Mouse (Mus musculus): ENCODE measurements around the gene Map4k2. TPM values are rescaled to one million over a fixed set of nuclear protein-coding genes. Genes with fewer than 3 reads are reported as not detected.

Map4k2 gene
- polyA plus RNA-seq, 1 experiment from 2014 or later: 5.2 TPM

DNA sequence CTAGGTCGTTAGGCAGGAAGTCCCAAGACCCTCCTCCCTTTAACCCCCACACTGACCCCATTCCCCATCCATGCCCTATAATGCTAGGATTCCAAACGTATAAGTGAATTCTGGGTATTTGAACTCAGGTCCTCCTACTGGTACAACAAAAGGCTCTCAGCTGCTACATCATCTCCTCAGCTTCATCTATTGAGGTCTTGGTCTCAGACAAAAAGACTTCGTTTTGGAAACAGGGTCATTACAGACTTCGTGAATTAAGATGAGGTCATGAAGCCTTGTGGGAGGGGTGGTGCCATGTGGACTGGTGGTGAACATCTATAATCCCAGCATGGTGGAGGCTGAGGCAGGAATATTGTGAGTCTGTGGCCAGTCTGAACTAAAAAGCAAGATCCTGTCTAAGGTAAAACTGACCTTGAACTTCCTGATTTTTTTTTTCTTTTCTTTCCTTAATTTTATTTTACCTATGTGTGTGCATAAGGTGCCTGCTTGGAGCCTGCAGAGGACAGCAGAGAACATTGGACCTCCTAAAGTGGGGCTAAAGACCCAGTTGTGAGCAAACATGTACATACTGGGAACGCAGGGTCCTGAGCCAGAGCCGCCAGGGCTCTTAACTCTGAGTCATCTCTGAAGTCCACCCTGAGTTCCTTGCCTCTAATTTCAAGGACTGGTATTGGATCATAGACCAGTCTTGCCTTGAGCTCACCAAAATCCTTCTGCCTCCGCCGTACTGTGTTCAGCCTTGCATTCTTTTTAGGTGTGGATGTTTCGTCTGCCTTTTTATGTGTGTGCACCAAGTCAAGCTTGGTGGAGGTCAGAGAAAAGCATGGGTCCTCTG is 7.0 kb upstream of the Map4k2 start:
- Histone ChIP-seq H3K36me3 (ENCODE audit: control insufficient read depth, insufficient read depth, low read length) (peaks cover 9% of the 10 kb centered on the region; the same call in 1 of the 2 replicates), H3K27ac (replicated peaks) (peak overlapping the region; percentile 86), H3K9me3 (ENCODE audit: control insufficient read depth, low read length) (no peaks in the 10 kb centered on the region), H3K9ac (ENCODE audit: low read length) (0 out of 2 replicates have a peak overlapping the region, but pooled peaks have one; percentile 23), H3K27me3 (ENCODE audit: control insufficient read depth, insufficient read depth, low read length) (no peaks in the 10 kb centered on the region), H3K4me1 (replicated peaks; ENCODE audit: control insufficient read depth, insufficient read depth) (no peaks in the 10 kb centered on the region), H3K4me2 (replicated peaks; ENCODE audit: low read depth) (peak overlapping the region; percentile 97), H3K4me3 (ENCODE audit: low read depth, low read length) (no peak overlapping the region)
- WGBS: 50% methylated on average over 9 of the region's 9 CpGs
- TF ChIP-seq EP300 (optimal IDR thresholded peaks at IDR 0.05) (no peak), CTCF (IDR thresholded peaks at IDR 0.05; ENCODE audit: low read depth) (no peak)
- no peak for DNase-seq (ENCODE audit: low spot score)
- 0 out of 2 replicates have a peak, but pooled peaks have one; percentile 1 for ATAC-seq (ENCODE audit: low FRiP score, low TSS enrichment)

DNA sequence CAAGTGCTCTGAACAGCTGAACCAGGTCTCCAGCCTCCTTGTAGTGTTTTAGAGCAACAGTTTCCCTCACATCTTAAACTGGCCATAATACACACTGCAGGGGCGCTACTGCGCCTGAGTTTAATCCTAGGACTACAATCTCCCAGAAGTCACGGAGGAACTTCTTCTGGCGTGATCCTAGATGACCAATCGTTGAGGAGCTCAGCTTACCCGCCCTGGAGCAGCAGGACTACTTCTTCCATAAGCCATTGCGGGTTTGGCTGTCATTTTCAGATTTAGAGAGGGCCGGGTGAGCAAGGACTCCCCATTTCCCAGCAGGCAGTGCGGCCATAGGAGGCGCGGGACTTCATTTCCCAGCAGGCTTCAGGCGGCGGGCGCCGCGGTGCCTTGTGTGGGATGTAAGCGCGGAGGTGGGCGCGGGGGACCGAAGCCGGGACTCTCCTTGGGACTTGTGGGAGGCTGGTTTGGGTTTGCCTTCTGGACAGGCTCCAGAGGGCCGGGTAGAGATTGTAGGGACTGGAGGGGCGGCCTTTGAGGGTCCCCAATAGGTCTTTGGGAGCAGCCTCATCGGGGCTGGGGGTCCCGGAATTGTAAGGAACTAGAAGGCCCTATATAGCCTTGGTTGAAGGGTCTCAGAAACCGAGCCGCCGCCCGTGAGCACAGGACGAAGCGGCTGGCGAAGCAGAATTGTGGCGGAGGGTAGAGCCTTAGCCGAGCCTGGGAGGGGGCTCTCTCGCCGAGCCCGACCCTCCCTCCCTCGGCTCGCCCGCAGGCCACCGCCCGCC is 6.1 kb upstream of the Map4k2 start, which contains the start of gene Men1:
Gene Men1, plus strand, starts transcription at position 307 of the 785 bp plus-strand sequence.
- H3K9ac ChIP-seq (ENCODE audit: low read length): peak within 1 kb of the TSS; percentile 84
- DNase-seq (ENCODE audit: low spot score) (peak; percentile 93), ATAC-seq (ENCODE audit: low FRiP score, low TSS enrichment) (peak; percentile 92)
- H3K27ac ChIP-seq (replicated peaks): peak within 1 kb of the TSS; percentile 86
- under 1% methylated on average over 42 of the region's 43 CpGs for WGBS
- no peaks in the 10 kb centered on the region for H3K27me3 ChIP-seq (ENCODE audit: control insufficient read depth, insufficient read depth, low read length)
- H3K4me3 ChIP-seq (ENCODE audit: low read depth, low read length): peak within 1 kb of the TSS; percentile 77
- TF ChIP-seq CTCF (IDR thresholded peaks at IDR 0.05; ENCODE audit: low read depth) (peak; percentile 71), EP300 (optimal IDR thresholded peaks at IDR 0.05) (no peak)
- H3K4me2 ChIP-seq (replicated peaks; ENCODE audit: low read depth): peak within 1 kb of the TSS; percentile 97
- peaks cover 11% of the 10 kb centered on the region; the same call in 1 of the 2 replicates for H3K36me3 ChIP-seq (ENCODE audit: control insufficient read depth, insufficient read depth, low read length)
- no peaks in the 10 kb centered on the region for H3K4me1 ChIP-seq (replicated peaks; ENCODE audit: control insufficient read depth, insufficient read depth)
- H3K9me3 ChIP-seq (ENCODE audit: control insufficient read depth, low read length): no peaks in the 10 kb centered on the region

- H3K9ac ChIP-seq (ENCODE audit: low read length): peak overlapping the region; percentile 84
- H3K4me1 ChIP-seq (replicated peaks; ENCODE audit: control insufficient read depth, insufficient read depth): no peaks in the 10 kb centered on the region
- peak overlapping the region; percentile 97 for H3K4me2 ChIP-seq (replicated peaks; ENCODE audit: low read depth)
- H3K9me3 ChIP-seq (ENCODE audit: control insufficient read depth, low read length): no peaks in the 10 kb centered on the region
- no peaks in the 10 kb centered on the region for H3K27me3 ChIP-seq (ENCODE audit: control insufficient read depth, insufficient read depth, low read length)
- peaks cover 11% of the 10 kb centered on the region; the same call in 1 of the 2 replicates for H3K36me3 ChIP-seq (ENCODE audit: control insufficient read depth, insufficient read depth, low read length)
- H3K4me3 ChIP-seq (ENCODE audit: low read depth, low read length): peak overlapping the region; percentile 77
- WGBS: under 1% methylated on average over 25 of the region's 25 CpGs
- DNase-seq (ENCODE audit: low spot score) (peak; percentile 48), ATAC-seq (ENCODE audit: low FRiP score, low TSS enrichment) (peak; percentile 16; the same call in 1 of the 2 replicates)
- TF ChIP-seq CTCF (IDR thresholded peaks at IDR 0.05; ENCODE audit: low read depth) (peak; percentile 21; the same call in 1 of the 2 replicates), EP300 (optimal IDR thresholded peaks at IDR 0.05) (no peak)
- H3K27ac ChIP-seq (replicated peaks): peak overlapping the region; percentile 86
These were observed 5.5 kb upstream of the Map4k2 start for GRCm38 (mm10) chr19:6335458-6335827.

GRCm38 (mm10) chr19:6336920-6337319 is 4.0 kb upstream of the Map4k2 start:
- no peak for DNase-seq (ENCODE audit: low spot score)
- H3K27ac ChIP-seq (replicated peaks): no peak overlapping the region
- H3K36me3 ChIP-seq (ENCODE audit: control insufficient read depth, insufficient read depth, low read length): peaks cover 11% of the 10 kb centered on the region; the same call in 1 of the 2 replicates
- H3K9ac ChIP-seq (ENCODE audit: low read length): no peak overlapping the region
- TF ChIP-seq EP300 (optimal IDR thresholded peaks at IDR 0.05) (no peak), CTCF (IDR thresholded peaks at IDR 0.05; ENCODE audit: low read depth) (no peak)
- H3K4me2 ChIP-seq (replicated peaks; ENCODE audit: low read depth): no peak overlapping the region
- 95% methylated on average over 10 of the region's 10 CpGs for WGBS
- H3K9me3 ChIP-seq (ENCODE audit: control insufficient read depth, low read length): no peaks in the 10 kb centered on the region
- no peaks in the 10 kb centered on the region for H3K27me3 ChIP-seq (ENCODE audit: control insufficient read depth, insufficient read depth, low read length)
- ATAC-seq (ENCODE audit: low FRiP score, low TSS enrichment): no peak
- H3K4me3 ChIP-seq (ENCODE audit: low read depth, low read length): no peak overlapping the region
- H3K4me1 ChIP-seq (replicated peaks; ENCODE audit: control insufficient read depth, insufficient read depth): no peaks in the 10 kb centered on the region

DNA sequence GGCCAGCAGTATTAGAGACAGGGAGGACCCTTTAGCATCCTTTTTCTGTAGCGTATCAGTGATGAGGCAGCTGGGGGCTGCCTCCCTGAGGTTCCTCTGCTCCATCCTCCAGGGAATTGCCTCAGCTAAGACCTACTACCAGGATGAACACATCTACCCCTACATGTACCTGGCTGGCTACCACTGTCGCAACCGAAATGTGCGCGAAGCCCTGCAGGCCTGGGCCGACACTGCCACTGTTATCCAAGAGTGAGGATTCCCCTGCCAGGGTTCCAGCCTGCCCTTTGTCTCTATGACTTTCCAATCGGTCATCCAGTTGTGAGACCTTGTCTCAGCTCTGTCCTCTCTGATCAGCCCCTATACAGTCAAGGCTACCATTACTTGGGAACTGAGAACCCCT is 2.8 kb upstream of the Map4k2 start:
- no peak overlapping the region for H3K4me2 ChIP-seq (replicated peaks; ENCODE audit: low read depth)
- 98% methylated on average over 7 of the region's 7 CpGs for WGBS
- H3K27ac ChIP-seq (replicated peaks): no peak overlapping the region
- DNase-seq (ENCODE audit: low spot score) (no peak), ATAC-seq (ENCODE audit: low FRiP score, low TSS enrichment) (no peak)
- H3K4me1 ChIP-seq (replicated peaks; ENCODE audit: control insufficient read depth, insufficient read depth): no peaks in the 10 kb centered on the region
- TF ChIP-seq EP300 (optimal IDR thresholded peaks at IDR 0.05): no peak
- no peaks in the 10 kb centered on the region for H3K27me3 ChIP-seq (ENCODE audit: control insufficient read depth, insufficient read depth, low read length)
- H3K9me3 ChIP-seq (ENCODE audit: control insufficient read depth, low read length): no peaks in the 10 kb centered on the region
- H3K9ac ChIP-seq (ENCODE audit: low read length): no peak overlapping the region
- no peak overlapping the region for H3K4me3 ChIP-seq (ENCODE audit: low read depth, low read length)
- H3K36me3 ChIP-seq (ENCODE audit: control insufficient read depth, insufficient read depth, low read length): peaks cover 11% of the 10 kb centered on the region; the same call in 1 of the 2 replicates

Measured in stomach, postnatal 0 days (tissue).